ENCODE assay signal across 25 mouse cellular contexts in genomic region chr1:180391575-180391945, GRCm38 (mm10).
A peak's percentile ranks its signal among the peaks of the same experiment; 100 is the strongest.
DNase-seq lines count a peak whose midpoint lies in the region; ATAC-seq and TF ChIP-seq lines count a peak whose summit lies in the region.
"Had no signal": no experiment of that assay in that cellular context is flagged by ENCODE, and none has a peak within 500 bp of the region (broad histone marks: within the 10 kb centered on the region; RNA-seq: fewer than 3 reads in every experiment).

No protein-coding gene starts in this region.

- TF ChIP-seq CTCF in gastrocnemius, adult 2 months (IDR thresholded peaks at IDR 0.05) = no peak
- TF ChIP-seq CTCF in heart, postnatal 0 days (IDR thresholded peaks at IDR 0.05; ENCODE audit: low read depth) = no peak
- TF ChIP-seq CTCF in spleen, adult 2 months (IDR thresholded peaks at IDR 0.05; ENCODE audit: extremely low read depth, insufficient read depth, insufficient read length, insufficient replicate concordance) = no peak

- peaks cover 43% of the 10 kb centered on the region for H3K4me1 ChIP-seq in heart, postnatal 0 days (ENCODE audit: control insufficient read depth, insufficient read depth)
- H3K4me1 ChIP-seq in spleen, adult 2 months (ENCODE audit: control insufficient read depth, insufficient read depth, insufficient read length) = peaks cover 42% of the 10 kb centered on the region

- no peaks in the 10 kb centered on the region for H3K27me3 ChIP-seq in heart, postnatal 0 days (ENCODE audit: control insufficient read depth, insufficient read depth, low read length)
- H3K27me3 ChIP-seq in spleen, adult 2 months (ENCODE audit: control insufficient read depth, insufficient read depth, low read length) = no peaks in the 10 kb centered on the region
- H3K27me3 ChIP-seq: embryonic facial prominence, embryonic 12.5 days; embryonic facial prominence, embryonic 15.5 days; hindbrain, embryonic 12.5 days; hindbrain, embryonic 15.5 days; intestine, embryonic 15.5 days; Patski had no signal

- intact Hi-C loops in gastrocnemius, adult 2 months (cut with DNase I) = no loop called here
- intact Hi-C loops in gastrocnemius, postnatal 36 days (cut with DNase I) = no loop called here

- DNase-seq in gastrocnemius, adult 2 months = no peak
- DNase-seq in gastrocnemius, postnatal 36 days = no peak
- DNase-seq in heart, postnatal 0 days (ENCODE audit: low spot score) = no peak
- DNase-seq in heart, adult 9 months (ENCODE audit: low spot score in 2 of 2) = no peak
- no peak for DNase-seq in spleen, adult 2 months (ENCODE audit: low read depth in 1 of 2, low spot score in 2 of 2)
- no peak for DNase-seq in spleen, postnatal 14 days (ENCODE audit: low spot score in 2 of 2)
- DNase-seq in induced T-regulatory cell, adult 2 months (ENCODE audit: low read depth) = peak; percentile 57
- no peak for DNase-seq in frontal cortex, adult 2 months (ENCODE audit: extremely low spot score in 1 of 2, low spot score in 1 of 2)
- DNase-seq: adrenal gland, postnatal 10 days; cerebellum, adult 11 months; cerebellum, adult 2 months; cerebellum, adult 9-11 months; cerebellum, postnatal 25 days; forebrain, postnatal 0 days; gastrocnemius, postnatal 10 days; heart, adult 18-20 months had no signal

- no peaks in the 10 kb centered on the region; the same call in 1 of the 2 replicates for H3K36me3 ChIP-seq in heart, postnatal 0 days (replicated peaks; ENCODE audit: control insufficient read depth, insufficient read depth, low read length)
- H3K36me3 ChIP-seq in spleen, adult 2 months (ENCODE audit: control insufficient read depth, insufficient read depth, low read length) = peaks cover 5% of the 10 kb centered on the region; the same call in 1 of the 2 replicates
- H3K36me3 ChIP-seq: embryonic facial prominence, embryonic 12.5 days; embryonic facial prominence, embryonic 15.5 days; hindbrain, embryonic 12.5 days; hindbrain, embryonic 15.5 days; intestine, embryonic 15.5 days had no signal

- 85% methylated on average over 4 of the region's 4 CpGs for whole genome bisulfite sequencing in heart, postnatal 0 days
- WGBS in spleen, adult 2 months = 88% methylated on average over 4 of the region's 4 CpGs

- no peak for ATAC-seq in heart, postnatal 0 days (ENCODE audit: insufficient read depth, low read depth)
- ATAC-seq: forebrain, embryonic 14.5 days; forebrain, postnatal 0 days; intestine, embryonic 15.5 days; Patski had no signal

- H3K4me3 ChIP-seq in gastrocnemius, adult 2 months = no peak overlapping the region
- no peak overlapping the region for H3K4me3 ChIP-seq in heart, postnatal 0 days (ENCODE audit: low read depth, low read length)
- no peak overlapping the region for H3K4me3 ChIP-seq in spleen, adult 2 months (ENCODE audit: extremely low read depth, insufficient read depth, insufficient read length)
- H3K4me3 ChIP-seq: embryonic facial prominence, embryonic 12.5 days; embryonic facial prominence, embryonic 15.5 days; hindbrain, embryonic 12.5 days; hindbrain, embryonic 15.5 days; intestine, embryonic 15.5 days had no signal

- no peak overlapping the region for H3K4me2 ChIP-seq in heart, postnatal 0 days (ENCODE audit: low read depth, low read length)
- H3K4me2 ChIP-seq: embryonic facial prominence, embryonic 12.5 days; embryonic facial prominence, embryonic 15.5 days; heart, embryonic 11.5 days; hindbrain, embryonic 12.5 days; hindbrain, embryonic 15.5 days; intestine, embryonic 15.5 days had no signal

- no peaks in the 10 kb centered on the region for H3K9me3 ChIP-seq in heart, postnatal 0 days (replicated peaks; ENCODE audit: control insufficient read depth, low read length)
- H3K9me3 ChIP-seq: embryonic facial prominence, embryonic 12.5 days; embryonic facial prominence, embryonic 15.5 days; G1E; hindbrain, embryonic 12.5 days; hindbrain, embryonic 15.5 days; intestine, embryonic 15.5 days had no signal

- no peak overlapping the region for H3K9ac ChIP-seq in heart, postnatal 0 days (replicated peaks; ENCODE audit: low read depth, low read length)
- H3K9ac ChIP-seq: embryonic facial prominence, embryonic 12.5 days; embryonic facial prominence, embryonic 15.5 days; forebrain, postnatal 0 days; hindbrain, embryonic 12.5 days; hindbrain, embryonic 15.5 days; intestine, embryonic 15.5 days had no signal

- H3K27ac ChIP-seq in gastrocnemius, adult 2 months = peak overlapping the region; percentile 96
- H3K27ac ChIP-seq in heart, postnatal 0 days (ENCODE audit: low read depth) = peak overlapping the region; percentile 2; the same call in 1 of the 2 replicates
- 0 out of 2 replicates have a peak overlapping the region, but pooled peaks have one; percentile 83 for H3K27ac ChIP-seq in spleen, adult 2 months (ENCODE audit: insufficient read depth, low read length)
- H3K27ac ChIP-seq: embryonic facial prominence, embryonic 12.5 days; embryonic facial prominence, embryonic 15.5 days; hindbrain, embryonic 12.5 days; hindbrain, embryonic 15.5 days; intestine, embryonic 15.5 days had no signal

- no peak for TF ChIP-seq POLR2A in spleen, adult 2 months (IDR thresholded peaks at IDR 0.05; ENCODE audit: low read depth, low read length)

- TF ChIP-seq EP300 in heart, postnatal 0 days (IDR thresholded peaks at IDR 0.05; ENCODE audit: low read depth) = no peak

Comparison
In these comparisons a context has a peak if more than half of its experiments do, and no peak if none do; other contexts are left out.
1. H3K27ac ChIP-seq: peak in every context shown above with its lines; median percentile 96 in gastrocnemius, adult 2 months; 83 in spleen, adult 2 months; 2 in heart, postnatal 0 days.